Mouse (Mus musculus) thymus, postnatal 25 days (tissue): Measurements from ENCODE around the gene Uap1.
A peak's percentile ranks its signal among the peaks of the same experiment; 100 is the strongest.

Experiments used
- DNase-seq: peaks from one replicate; pipeline ENCODE4 v3.0.0; 2022

The Uap1 gene

DNA sequence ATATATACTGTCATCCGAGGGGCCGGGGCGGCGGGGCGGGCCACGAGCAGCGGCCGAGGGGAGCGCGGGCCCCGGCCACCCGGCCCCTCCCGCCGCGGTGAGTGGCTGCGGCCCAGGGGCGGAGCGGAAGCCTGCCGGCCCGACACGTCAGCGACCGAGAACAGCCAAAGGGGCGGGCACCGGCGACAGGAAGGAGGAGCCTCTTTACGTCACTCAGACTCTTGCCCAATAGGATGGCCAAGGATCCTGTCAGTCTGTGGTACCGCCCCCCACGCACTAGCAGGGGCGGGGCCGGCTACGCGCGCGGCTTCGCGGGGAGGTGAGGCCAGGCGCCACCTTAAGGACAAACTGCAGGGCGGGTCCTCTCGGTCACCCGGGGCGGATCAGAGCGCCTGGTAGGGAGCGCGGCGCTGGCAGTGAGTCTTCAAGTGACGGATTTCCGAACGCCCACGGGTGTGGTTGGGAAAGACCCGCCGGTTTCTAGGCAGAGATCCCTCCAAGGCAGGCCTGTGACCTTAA, at the start of gene Uap1:
TSS of gene Uap1 (minus strand) at position 144 of the 519 bp plus-strand sequence.
- DNase-seq = peak; percentile 99

DNA sequence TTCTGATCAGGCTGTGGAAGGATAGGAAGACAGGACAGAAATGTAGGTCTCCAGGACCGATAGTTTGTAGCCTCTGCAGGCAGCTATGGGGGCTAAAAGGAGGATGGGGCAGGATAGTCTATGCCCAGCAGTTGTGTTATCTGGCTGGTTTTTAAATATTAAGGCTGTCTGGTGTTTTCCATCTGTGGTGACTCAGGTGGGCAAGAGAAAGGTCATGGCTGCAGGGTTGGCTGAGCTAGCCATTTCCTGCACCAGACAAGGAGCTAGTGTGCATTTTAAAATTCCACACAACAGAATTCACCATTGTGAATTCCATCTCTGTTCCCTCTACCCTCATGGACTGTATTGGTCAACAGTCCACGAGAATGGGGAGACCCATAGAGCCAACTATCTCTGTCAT, 48.5 kb upstream of the Uap1 start:
- DNase-seq = no peak

DNA sequence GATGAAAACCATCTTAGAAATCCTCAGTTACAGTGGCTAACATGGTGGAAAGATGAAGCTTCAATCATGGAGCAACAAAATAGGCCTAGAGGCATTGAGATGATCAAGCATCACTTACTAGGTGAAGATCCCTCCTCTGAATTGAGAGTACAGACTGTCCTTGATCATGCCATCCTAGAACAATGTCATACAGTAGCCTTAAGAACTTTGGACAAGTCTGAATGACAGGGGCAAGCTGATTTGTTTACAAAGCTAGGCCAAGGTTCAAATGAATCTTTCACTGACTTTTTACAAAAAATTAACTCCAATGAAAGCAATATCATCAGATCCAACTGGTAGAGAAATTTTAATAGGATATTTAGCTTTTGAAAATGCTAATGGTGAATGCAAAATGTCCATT, 45.6 kb upstream of the Uap1 start:
- DNase-seq = no peak

DNA sequence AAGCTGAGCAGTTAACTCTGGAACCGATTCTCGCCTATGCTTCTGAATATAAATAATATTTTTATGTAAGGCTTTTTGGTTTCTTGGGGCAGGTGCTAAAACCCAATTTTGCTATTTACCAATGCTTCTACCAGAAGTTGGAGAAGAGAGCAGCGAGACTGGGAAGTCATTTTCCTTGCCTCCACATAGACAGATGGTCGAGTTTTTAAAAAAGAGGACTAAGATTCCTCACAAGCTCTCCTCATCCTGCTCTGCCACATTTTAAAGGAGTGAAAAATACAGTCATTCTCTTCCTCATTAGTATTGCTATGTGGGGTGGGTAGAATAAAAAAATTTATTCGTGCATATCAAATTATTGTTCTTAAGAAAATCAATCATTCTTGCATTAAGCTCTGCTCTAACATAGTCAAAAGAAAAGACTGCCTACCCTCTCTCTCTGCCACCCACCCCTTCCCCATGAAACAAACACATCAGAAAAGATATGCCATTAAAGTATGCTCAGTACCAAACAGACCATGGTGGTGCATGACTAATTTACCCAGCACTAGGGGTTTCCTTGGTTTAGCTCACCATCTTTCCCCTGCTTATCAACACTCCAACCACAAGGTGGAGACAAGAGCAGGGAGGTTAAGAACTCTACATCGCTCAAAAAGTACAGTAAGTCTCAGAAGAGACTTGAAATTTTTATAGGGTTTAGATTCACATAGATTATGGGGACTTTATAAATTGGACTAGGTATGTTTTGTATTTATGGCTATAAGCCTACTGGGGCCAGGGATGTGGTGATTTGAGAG, 43.5 kb upstream of the Uap1 start:
- peak; percentile 28 for DNase-seq

DNA sequence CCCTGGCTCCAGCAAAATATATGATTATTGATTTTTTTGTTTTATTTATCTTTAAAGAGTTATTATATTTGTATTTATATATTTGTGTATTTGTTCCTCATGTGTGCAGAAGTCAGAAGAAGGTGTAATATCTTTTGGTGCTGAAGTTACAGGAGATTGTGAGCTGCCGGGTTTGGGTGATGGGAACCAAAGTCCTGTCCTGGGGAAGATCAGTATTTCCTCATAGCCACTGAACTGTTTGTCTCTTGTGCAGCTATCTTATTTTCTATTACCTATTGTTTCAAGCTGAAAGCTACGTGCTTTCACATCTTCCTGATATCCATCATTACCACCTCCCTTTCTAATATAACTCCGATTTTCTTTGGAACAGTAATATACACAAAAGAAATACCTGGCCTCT, 40.8 kb upstream of the Uap1 start:
- no peak for DNase-seq

DNA sequence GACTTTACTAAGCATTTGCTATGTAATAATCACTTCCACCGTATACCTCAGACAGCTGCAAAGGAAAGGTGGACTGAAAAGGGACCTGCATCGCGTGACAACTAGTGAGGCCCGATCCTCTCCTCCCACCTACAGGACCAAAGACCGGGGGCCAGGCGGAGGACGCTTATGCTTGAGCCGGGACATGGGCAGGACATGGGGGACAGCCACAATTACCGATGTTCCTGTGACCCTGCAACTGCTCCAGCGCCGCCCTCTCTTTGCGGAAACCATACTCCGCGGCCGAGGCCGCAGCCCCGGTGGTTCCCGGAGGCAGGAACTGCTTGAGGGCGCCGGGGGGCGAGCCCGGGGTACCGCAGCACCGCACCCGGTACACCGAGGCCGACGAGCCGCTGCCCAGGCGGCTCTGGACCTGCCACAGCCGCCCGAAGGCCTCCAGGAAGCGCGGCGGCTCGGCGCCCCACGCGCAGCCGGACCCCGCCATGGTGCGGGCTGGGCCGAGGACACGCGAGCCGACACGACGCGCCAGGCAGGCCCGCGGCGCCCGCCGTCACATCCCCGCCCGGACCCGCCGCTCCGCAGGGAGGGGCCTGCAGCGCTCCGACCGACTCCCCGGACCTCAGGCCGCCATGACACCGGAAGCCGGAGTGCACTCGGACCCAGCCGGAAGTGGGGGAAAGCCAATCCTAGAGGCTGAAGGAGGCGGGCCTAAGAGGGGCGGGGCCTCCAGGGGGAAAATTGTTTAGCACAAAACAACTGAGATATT, 40.2 kb upstream of the Uap1 start, which contains the start of gene Uhmk1:
TSS of gene Uhmk1 (minus strand) at position 641 of the 766 bp plus-strand sequence.
- peak; percentile 87 for DNase-seq

DNA sequence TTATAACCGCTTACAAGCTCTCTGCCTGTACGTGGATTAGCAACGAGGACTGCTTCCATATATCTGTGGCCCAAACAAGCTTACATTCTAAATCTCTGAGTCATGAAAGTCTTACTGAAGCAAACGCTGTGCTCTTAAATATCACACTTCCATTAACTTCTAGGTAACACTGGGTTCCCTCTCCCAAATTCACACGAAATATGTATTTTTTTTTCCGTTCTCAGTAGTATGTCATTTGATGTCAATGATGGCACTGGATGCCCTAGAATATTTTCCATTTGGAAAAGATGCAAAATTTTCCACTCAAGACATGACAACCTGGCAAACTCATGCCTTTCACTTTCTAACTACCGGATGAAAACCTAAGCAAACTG, 39.6 kb upstream of the Uap1 start:
- no peak for DNase-seq

DNA sequence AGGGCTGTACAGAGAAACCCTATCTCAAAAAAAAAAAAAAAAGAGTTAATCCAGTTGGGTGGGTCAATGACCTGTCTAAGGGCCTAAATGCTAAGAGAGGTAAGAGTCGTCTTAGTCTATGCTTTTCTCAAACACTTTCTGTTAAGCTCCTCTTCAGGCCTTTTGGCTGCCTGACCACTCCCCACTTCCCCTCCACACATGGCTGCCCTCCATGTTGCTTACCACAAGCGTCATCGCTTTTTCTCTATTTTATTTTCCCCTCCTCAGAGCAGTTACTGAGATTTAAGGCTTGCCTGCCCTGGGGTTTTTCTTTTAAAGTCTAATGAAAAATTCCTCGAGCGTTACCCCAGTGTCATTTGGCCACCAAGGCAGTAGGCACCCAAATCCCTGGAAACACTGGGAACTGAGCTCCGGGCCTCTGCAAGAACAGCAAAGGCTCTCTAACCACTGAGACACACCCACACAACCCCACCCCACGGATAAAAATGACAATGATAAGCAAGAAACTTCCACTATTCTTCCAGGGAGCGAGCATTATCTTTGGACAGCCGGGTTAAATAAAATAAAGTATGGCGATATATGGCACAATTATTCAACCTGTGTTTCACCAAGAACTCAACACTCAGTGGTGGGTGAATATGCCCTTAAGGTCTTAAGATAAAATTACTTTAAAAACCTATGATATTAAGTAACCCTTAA, 38.6 kb upstream of the Uap1 start:
- no peak for DNase-seq

DNA sequence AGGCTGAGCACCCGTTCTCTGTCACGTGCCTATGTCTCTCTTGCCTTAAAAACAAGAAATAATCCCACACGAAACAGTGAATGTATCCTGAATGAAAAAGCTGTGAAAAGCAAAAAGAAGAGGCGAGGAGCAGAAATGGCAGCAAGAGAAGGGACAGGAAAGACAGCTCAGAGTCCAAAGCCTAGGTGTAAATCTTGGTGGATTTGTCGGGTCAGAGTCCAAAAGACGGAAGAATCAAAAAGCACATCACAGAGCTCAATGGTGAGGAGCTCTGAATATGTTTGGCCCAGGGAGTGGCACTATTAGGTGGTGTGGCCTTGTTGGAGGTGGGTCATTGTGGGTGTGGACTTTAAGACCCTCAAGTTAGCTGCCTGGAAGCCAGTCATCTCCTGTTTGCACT, 31.6 kb upstream of the Uap1 start:
- DNase-seq = no peak

DNA sequence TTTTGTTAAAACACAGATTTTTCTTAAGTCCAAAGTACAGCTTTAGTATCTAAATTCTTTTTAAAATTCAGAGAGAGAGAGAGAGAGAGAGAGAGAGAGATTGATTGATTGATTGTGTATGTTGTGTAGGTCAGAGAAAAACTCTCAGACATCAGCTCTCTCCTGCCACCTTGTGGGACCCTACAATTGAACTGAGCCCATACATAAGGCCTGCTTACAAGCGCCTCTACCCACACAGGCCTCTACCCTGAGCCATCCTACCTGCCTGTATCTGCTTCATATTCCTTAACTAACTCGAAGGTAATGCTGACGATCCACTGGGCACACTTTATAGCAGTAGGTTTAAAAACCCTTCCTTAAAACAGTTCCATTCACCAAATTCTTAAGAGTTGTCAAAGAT, 25.6 kb upstream of the Uap1 start:
- DNase-seq = peak; percentile 32

DNA sequence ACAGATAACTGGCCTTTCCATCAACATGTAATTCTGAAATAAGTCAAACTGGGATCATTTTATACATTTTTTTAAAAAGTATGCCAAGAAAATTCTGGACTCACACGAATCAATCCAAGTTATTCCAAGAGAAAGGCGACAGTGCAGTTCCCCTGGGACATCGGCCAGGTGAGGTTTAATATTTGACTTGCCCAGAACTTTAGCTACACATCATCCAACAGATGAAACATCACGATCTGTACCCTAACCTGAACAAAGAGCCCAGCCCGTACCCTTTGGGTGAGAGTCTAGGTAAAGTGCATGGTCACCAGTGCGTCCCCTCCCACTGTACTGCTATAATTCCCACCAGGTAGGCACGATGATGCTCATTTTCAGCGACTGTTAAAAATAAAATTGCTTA, 21.5 kb upstream of the Uap1 start:
- DNase-seq = no peak

DNA sequence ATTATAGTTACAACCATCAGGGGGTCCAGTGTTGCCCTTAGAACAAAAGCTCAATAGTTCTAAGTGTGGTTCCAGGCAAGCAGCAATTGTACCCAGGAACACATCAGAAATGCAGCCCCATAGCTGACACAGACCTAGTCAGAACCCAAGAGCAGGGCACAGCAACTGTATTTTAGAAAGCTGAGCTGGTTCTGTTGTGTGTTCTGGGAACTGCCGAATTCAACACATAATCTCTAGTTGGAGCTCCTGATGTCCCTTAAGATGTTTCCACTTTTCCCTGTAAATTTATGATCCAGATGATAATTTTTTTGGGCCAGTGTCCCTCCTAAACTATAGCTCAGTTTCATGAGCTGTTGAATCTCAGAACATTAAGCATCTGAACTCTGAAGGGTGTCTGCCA, 17.2 kb upstream of the Uap1 start:
- no peak for DNase-seq

DNA sequence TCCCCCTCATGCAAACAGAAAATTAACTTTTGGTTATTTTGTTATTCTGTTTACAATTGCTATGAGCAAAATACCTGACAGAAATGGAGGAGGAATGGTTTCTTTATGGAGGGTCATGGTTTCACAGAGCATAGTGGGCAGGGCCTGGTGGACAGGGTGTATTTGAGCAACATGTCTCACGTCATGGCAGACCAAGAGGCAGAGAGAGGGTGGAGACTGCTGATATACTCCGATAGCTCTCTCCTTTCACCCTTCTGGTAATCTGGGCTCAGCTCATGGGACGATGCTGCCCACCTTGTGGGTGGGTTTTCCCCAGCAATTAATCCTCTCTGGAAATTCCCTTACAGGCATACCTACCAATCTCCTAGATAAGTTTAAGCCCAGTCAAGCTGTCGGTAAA, 15.5 kb upstream of the Uap1 start:
- no peak for DNase-seq

DNA sequence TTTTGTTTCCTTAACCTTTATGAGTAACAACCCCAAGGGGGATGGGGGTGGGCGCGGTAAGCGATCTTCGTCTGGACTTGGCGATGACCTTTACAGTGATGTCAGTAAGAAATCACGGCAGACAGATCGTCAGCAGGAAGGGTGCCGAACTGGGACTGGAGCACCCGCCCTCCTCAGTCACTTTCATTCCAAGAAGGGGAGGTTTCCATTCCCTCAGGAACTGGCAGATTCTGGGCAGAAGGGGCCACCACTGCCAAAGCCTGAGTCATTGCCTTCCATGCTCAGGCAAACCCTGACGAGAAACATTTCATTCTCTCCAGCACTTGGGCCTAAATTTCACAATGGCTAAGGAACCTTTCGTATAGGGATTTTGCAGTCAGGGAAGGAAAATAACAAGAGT, 13.8 kb upstream of the Uap1 start:
- DNase-seq = no peak

DNA sequence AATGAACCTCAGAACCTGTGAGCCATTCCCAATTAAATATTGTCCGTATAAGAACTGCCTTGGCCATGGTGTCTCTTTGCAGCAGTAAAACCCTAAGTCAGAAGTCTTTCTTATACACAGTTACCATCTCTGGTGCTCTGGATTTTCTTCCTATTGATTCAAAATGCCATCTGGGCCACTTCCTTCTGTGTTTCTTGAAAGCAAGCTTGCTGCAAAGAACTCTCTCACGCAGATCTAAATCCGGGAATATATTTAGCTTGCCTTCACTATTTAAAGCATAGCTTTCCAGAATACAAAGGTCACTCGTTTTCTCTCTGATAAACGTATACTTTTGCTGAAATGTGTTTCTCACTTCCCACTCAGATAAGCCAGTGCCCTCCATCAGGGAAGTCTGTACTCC, 11.8 kb upstream of the Uap1 start:
- no peak for DNase-seq

DNA sequence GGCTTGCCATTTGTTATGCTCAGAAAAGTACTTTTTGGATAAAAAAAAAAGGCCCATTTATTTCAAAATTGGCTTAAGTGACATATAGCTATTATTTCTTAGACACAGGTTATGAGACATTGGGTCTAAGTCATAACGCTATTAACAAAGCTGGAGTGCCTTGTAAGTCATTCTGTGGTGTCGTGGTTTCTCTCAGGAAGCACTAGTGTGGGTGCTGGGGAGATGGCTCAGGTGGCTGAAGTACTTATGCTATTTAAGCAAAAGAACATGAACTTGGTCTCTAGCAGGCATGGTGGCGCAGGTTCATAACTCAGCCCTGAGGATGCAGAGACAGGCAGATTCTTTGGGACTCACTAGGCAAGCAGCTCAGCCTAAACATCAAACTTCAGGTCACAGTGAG, 10.4 kb upstream of the Uap1 start:
- no peak for DNase-seq

DNA sequence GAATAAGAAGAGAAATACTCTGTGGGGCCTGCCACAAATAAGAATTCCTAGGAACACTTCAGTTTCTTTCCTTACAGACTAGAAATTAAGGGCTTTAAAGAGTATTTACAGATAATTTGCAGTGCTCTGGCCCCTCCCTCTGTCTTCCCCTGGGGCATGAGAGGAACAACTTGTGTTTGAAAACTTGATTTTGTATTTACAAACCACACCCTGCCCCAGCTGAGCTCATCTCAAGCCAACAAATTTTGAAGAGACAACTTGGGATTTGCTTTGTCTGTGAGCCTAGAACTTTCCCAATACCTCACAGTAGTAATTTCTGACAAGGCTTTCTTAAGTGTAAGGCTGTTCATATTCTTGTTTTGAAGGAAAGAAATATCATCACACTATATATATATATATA, 7.9 kb upstream of the Uap1 start:
- DNase-seq = no peak

DNA sequence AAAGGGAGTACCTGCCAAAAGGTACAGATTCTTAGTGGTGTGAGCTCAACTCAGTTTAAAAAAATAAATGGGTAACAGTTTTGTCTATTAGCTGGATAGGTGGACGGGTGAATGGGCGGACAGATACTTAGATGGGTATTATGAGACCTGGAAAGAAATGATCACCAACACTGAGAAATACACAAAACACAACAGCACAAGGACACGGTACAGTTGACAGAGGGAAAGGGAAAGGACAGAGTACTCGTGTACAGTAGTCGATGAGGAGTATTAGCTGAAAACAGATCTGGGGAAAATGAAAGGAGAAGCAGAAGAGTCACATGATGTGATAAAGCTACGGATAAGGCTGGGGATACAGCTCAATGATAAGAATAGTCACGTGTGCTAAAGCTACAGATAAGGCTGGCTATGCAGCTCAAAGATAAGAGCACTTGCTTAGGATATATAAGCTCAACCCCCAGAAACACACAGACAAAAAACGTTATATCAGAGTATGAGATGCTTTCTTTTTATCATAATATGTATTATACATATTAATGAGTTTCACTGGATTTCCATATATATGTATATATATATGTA, 2.0 kb upstream of the Uap1 start:
- no peak for DNase-seq

DNA sequence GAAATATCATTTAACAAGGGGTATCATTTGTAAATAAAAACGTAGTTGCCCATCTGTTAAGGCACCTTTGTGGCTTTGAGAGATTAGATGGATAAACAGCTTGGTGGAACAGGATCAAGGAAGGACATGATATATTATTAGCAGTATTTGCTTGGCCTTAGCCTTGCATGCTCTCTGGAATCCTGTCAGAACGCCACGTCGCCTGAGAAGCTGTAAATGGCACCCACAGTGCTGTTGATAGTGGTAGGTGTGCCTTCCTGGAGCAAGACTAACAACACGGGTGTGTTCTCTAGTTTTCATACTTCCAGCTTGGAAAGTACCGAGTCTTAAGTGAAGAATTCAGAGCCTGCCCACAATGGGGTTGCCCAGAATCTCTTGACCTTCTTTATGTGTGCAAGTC, 1.1 kb upstream of the Uap1 start:
- DNase-seq = no peak

DNA sequence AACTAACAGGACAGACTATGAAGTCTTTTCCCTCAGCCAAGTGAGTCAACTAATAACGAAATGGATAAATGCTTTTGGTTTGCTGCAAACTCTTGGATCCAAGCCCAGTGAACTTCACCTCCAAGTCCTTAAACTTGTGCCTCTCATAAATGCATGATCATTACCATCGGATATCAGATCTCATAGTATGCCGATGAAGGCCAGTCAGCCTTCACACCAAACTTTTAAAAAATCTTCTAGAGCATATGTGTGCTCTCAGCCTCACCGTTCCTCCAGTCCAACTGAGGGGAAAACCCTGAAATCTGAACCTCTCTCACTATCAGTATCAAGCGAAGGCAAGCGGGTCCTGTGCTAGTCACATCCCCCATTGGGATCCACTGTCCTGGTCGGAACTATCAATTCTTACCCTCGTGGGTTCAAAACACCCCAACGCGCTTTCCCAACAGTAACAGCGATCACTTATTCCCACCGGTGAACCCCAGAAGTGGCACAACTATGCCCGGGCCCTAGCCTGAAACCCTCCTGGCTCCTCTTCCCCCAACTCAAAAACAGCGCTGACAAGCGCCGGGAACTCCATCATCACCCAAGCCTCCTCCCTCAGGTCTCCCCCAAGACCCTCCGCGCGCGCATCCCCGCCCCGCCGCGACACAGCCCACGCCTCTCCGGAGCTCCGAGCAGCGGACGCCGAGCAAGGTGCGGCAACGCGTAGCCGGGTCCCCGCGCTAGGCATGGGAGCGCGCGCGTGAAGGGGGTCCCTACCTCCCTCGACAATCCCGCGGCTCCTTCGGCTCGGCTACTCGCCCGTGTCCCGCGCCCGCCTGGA, 555 bp downstream of the Uap1 start:
- no peak for DNase-seq

DNA sequence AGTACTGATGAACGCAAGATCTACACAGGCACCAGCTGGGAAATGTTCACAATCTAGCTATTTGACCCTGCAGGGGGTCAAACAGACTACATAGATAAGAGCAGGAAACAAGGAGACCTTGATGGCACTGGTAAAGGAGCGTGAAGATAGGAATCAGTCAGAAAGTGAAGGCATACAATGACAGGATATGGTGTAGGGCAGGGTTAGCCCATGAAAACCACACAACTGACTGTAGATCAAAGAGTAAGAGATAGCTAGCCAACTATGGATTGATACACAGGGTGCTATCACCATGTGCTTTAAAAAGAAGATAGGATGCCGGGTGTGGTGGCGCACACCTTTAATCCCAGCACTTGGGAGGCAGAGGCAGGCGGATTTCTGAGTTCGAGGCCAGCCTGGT, 7.0 kb downstream of the Uap1 start:
- no peak for DNase-seq

DNA sequence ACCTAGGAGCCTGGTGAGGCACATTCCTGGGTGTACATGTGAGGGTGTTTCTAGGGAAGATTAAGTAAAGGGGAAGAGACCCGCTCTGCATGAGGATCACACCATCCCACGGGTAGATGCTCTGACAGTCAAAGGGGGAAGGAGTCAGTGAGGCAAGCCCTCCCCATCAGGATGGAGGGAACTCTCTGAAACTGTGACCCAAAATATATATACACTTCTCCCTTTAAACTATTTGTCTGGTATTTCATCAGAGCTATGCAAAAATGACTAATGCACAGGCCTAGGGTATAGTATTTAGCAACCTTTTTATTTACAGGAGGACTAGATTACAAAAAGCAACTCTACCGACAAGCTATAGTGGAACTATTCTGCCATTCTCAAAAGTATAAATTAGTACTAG, 9.8 kb downstream of the Uap1 start:
- DNase-seq = no peak
